Mouse (Mus musculus): Measurements from ENCODE around the gene Copa. TPM values are rescaled to one million over a fixed set of nuclear protein-coding genes. Genes with fewer than 3 reads are reported as not detected.

The Copa gene
- polyA plus RNA-seq, 1 experiment: 53.9 TPM

DNA sequence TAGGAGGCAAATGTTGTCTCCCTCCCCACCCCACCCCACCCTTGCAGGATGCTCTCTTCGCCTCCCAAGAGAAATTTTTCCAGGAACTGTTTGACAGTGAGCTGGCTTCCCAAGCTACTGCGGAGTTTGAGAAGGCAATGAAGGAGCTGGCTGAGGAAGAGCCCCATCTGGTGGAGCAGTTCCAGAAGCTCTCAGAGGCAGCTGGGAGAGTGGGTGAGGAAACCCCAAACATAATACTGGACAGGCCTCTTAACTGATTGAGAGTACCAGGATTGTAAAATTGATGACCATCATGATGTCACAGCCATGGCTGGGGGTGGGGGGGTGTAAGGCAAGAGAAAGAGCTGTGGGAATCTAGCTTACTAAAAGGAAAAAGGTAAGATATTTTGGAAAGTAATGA lies 46.8 kb downstream of the Copa start:
- Histone ChIP-seq H3K4me3 (ENCODE audit: control insufficient read depth, insufficient read depth, low read length) (no peak overlapping the region), H3K27me3 (ENCODE audit: control insufficient read depth, insufficient read depth, low read length) (no peaks in the 10 kb centered on the region), H3K36me3 (ENCODE audit: control insufficient read depth, insufficient read depth, low read length) (peaks cover 31% of the 10 kb centered on the region), H3K27ac (ENCODE audit: control insufficient read depth, insufficient read depth, low read length) (no peak overlapping the region), H3K4me1 (replicated peaks; ENCODE audit: control insufficient read depth, insufficient read depth, low read length) (peaks cover 7% of the 10 kb centered on the region)
- TF ChIP-seq POLR2A (IDR thresholded peaks at IDR 0.05; ENCODE audit: control insufficient read depth, extremely low read depth, insufficient read depth, low read length, poor library complexity) (no peak), CTCF (IDR thresholded peaks at IDR 0.05; ENCODE audit: borderline replicate concordance, control insufficient read depth, extremely low read depth, insufficient read depth, low read length, poor library complexity) (no peak)
- no peak for DNase-seq
- 89% methylated on average over 2 of the region's 2 CpGs for WGBS

DNA sequence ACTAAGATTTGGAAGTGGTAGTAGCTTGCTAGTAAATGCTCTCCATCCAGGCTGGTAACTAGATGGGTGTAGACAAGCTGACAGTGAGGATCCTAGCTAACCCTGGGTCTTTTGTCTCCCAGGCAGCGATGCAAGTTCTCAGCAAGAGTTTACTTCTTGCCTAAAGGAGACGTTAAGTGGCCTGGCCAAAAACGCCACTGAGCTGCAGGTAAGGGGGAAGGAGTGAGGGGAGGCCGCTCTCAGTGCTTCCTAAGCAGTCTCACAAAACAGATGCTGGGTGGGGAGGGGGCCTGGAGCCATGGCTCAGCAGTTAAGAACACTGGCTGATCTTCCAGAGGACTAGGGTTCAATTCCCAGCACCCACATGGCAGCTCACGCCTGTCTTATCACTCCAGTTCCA lies 47.5 kb downstream of the Copa start:
- Histone ChIP-seq H3K27ac (ENCODE audit: control insufficient read depth, insufficient read depth, low read length) (no peak overlapping the region), H3K27me3 (ENCODE audit: control insufficient read depth, insufficient read depth, low read length) (no peaks in the 10 kb centered on the region), H3K36me3 (ENCODE audit: control insufficient read depth, insufficient read depth, low read length) (peaks cover 38% of the 10 kb centered on the region), H3K4me3 (ENCODE audit: control insufficient read depth, insufficient read depth, low read length) (no peak overlapping the region), H3K4me1 (replicated peaks; ENCODE audit: control insufficient read depth, insufficient read depth, low read length) (peaks cover 7% of the 10 kb centered on the region)
- 100% methylated on average over 5 of the region's 5 CpGs for WGBS
- TF ChIP-seq CTCF (IDR thresholded peaks at IDR 0.05; ENCODE audit: borderline replicate concordance, control insufficient read depth, extremely low read depth, insufficient read depth, low read length, poor library complexity): no peak
- TF ChIP-seq POLR2A (IDR thresholded peaks at IDR 0.05; ENCODE audit: control insufficient read depth, extremely low read depth, insufficient read depth, low read length, poor library complexity): no peak
- DNase-seq: no peak

DNA sequence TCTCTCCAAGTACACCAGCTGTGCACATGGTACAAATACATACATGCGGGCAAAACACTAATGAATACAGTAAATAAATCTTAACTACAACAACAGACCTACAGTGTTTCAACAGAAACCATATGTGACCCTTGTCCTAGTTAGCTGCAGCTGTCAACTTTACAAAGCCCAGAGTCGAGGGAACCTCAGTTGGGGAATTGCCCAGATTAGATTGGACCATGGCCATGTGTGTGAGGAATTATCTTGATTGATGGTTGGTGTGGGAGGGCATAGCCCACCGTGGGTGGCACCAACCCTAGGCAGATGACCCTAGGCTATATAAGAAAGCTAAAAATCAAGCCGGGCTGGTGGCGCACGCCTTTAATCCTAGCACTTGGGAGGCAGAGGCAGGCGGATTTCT lies 50.0 kb downstream of the Copa start:
- peaks cover 4% of the 10 kb centered on the region for H3K4me1 ChIP-seq (replicated peaks; ENCODE audit: control insufficient read depth, insufficient read depth, low read length)
- peaks cover 44% of the 10 kb centered on the region for H3K36me3 ChIP-seq (ENCODE audit: control insufficient read depth, insufficient read depth, low read length)
- 97% methylated on average over 7 of the region's 7 CpGs for WGBS
- H3K27me3 ChIP-seq (ENCODE audit: control insufficient read depth, insufficient read depth, low read length): no peaks in the 10 kb centered on the region
- no peak for DNase-seq
- TF ChIP-seq POLR2A (IDR thresholded peaks at IDR 0.05; ENCODE audit: control insufficient read depth, extremely low read depth, insufficient read depth, low read length, poor library complexity): no peak
- H3K27ac ChIP-seq (ENCODE audit: control insufficient read depth, insufficient read depth, low read length): no peak overlapping the region
- H3K4me3 ChIP-seq (ENCODE audit: control insufficient read depth, insufficient read depth, low read length): no peak overlapping the region

DNA sequence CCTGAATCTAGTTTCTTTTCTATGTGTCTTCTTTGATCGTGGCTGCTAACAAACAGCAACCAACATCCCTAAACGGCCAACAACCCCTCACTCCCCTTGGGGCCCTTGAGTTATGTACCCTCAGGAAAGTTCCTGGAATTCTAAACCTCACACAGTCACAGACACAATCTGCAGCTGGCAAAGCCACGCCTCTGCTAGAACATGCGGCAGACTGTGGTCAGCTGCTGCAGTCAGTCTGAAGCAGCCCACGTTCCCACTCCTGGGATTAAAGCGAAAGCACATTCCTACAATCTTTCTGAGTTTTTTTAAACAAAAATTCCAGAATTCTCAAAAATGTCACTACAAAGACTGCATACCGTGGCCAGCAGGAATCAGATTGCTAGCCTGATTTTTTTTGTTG lies 51.2 kb downstream of the Copa start:
- no peak for DNase-seq
- no peak overlapping the region for H3K27ac ChIP-seq (ENCODE audit: control insufficient read depth, insufficient read depth, low read length)
- TF ChIP-seq CTCF (IDR thresholded peaks at IDR 0.05; ENCODE audit: borderline replicate concordance, control insufficient read depth, extremely low read depth, insufficient read depth, low read length, poor library complexity) (no peak), POLR2A (IDR thresholded peaks at IDR 0.05; ENCODE audit: control insufficient read depth, extremely low read depth, insufficient read depth, low read length, poor library complexity) (no peak)
- H3K27me3 ChIP-seq (ENCODE audit: control insufficient read depth, insufficient read depth, low read length): no peaks in the 10 kb centered on the region
- H3K4me3 ChIP-seq (ENCODE audit: control insufficient read depth, insufficient read depth, low read length): no peak overlapping the region
- WGBS: 66% methylated on average over 7 of the region's 7 CpGs
- no peaks in the 10 kb centered on the region for H3K4me1 ChIP-seq (replicated peaks; ENCODE audit: control insufficient read depth, insufficient read depth, low read length)
- H3K36me3 ChIP-seq (ENCODE audit: control insufficient read depth, insufficient read depth, low read length): peaks cover 44% of the 10 kb centered on the region

DNA sequence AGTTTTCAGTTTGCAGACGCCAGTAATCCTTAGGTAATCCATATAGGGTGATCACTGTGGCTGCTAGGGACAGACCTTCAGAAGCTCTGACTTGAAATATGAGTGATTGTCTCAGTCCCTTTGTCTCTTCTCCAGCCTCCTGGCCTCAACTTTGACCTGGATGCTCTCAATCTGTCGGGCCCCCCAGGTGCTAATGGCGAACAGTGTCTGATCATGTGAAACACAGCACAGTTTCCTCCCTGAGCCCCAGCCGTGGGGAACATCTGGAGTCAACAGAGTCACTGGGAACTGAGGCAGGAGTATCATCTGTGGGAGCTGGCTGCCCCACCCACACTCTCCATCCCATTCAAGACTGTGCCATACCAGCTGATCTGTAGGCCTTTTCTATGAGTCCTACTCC lies 51.7 kb downstream of the Copa start:
- WGBS: 94% methylated on average over 4 of the region's 4 CpGs
- Histone ChIP-seq H3K36me3 (ENCODE audit: control insufficient read depth, insufficient read depth, low read length) (peaks cover 44% of the 10 kb centered on the region), H3K27ac (ENCODE audit: control insufficient read depth, insufficient read depth, low read length) (no peak overlapping the region)

DNA sequence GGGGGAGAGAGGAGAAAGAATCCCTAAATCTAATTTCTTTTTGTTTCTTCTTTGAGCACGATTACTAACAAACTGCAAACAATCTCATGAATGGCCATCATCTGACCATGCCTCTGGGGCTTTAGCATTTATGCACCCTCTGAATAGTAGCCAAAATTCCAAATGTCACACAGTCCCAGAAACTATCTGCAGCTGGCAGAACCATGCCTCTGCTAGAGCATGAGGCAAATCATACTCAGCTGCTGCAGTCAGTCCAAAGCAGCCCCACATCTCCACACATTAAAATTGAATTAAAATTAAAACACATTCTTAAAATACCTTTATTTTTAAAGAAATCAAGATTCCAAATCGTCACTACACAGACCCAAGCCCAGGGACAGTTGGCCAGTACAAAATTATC lies 57.8 kb downstream of the Copa start:
- H3K4me3 ChIP-seq (ENCODE audit: control insufficient read depth, insufficient read depth, low read length): no peak overlapping the region
- H3K27ac ChIP-seq (ENCODE audit: control insufficient read depth, insufficient read depth, low read length): no peak overlapping the region
- H3K36me3 ChIP-seq (ENCODE audit: control insufficient read depth, insufficient read depth, low read length): peaks cover 5% of the 10 kb centered on the region
- DNase-seq: no peak
- no peak for TF ChIP-seq CTCF (IDR thresholded peaks at IDR 0.05; ENCODE audit: borderline replicate concordance, control insufficient read depth, extremely low read depth, insufficient read depth, low read length, poor library complexity)
- 94% methylated on average over 2 of the region's 2 CpGs for WGBS
- H3K4me1 ChIP-seq (replicated peaks; ENCODE audit: control insufficient read depth, insufficient read depth, low read length): no peaks in the 10 kb centered on the region
- no peaks in the 10 kb centered on the region for H3K27me3 ChIP-seq (ENCODE audit: control insufficient read depth, insufficient read depth, low read length)

More for the DNA sequence above, 51.7 kb downstream of the Copa start:
- no peak overlapping the region for H3K4me3 ChIP-seq (ENCODE audit: control insufficient read depth, insufficient read depth, low read length)
- no peaks in the 10 kb centered on the region for H3K27me3 ChIP-seq (ENCODE audit: control insufficient read depth, insufficient read depth, low read length)
- TF ChIP-seq POLR2A (IDR thresholded peaks at IDR 0.05; ENCODE audit: control insufficient read depth, extremely low read depth, insufficient read depth, low read length, poor library complexity): no peak
- no peak for TF ChIP-seq CTCF (IDR thresholded peaks at IDR 0.05; ENCODE audit: borderline replicate concordance, control insufficient read depth, extremely low read depth, insufficient read depth, low read length, poor library complexity)
- H3K4me1 ChIP-seq (replicated peaks; ENCODE audit: control insufficient read depth, insufficient read depth, low read length): no peaks in the 10 kb centered on the region
- no peak for DNase-seq

DNA sequence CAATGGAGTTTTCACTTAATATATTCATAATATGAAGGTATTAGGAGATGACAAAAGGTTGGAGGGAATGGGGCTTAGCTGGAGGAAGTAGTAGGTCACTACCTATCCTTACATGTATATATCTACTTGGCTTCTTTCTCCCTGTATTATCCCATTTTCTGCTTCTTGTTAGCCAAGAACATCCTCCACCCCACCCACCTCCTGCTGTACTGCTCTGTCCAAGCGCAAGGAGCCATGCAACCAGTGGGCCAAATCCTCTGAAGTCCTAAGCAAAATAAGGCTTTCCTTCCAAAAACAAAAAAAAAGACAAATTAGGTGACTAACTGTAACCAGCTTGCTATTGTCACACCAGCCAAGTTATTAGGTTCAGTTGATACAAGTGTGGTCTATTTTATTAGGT lies 58.5 kb downstream of the Copa start:
- no peak overlapping the region for H3K27ac ChIP-seq (ENCODE audit: control insufficient read depth, insufficient read depth, low read length)
- H3K4me3 ChIP-seq (ENCODE audit: control insufficient read depth, insufficient read depth, low read length): no peak overlapping the region
- TF ChIP-seq CTCF (IDR thresholded peaks at IDR 0.05; ENCODE audit: borderline replicate concordance, control insufficient read depth, extremely low read depth, insufficient read depth, low read length, poor library complexity): no peak
- no peak for TF ChIP-seq POLR2A (IDR thresholded peaks at IDR 0.05; ENCODE audit: control insufficient read depth, extremely low read depth, insufficient read depth, low read length, poor library complexity)
- DNase-seq: no peak
- H3K27me3 ChIP-seq (ENCODE audit: control insufficient read depth, insufficient read depth, low read length): no peaks in the 10 kb centered on the region
- H3K4me1 ChIP-seq (replicated peaks; ENCODE audit: control insufficient read depth, insufficient read depth, low read length): no peaks in the 10 kb centered on the region
- 100% methylated on average over 1 of the region's 1 CpGs for WGBS
- H3K36me3 ChIP-seq (ENCODE audit: control insufficient read depth, insufficient read depth, low read length): peaks cover 2% of the 10 kb centered on the region; the same call in 1 of the 2 replicates
